Mouse (Mus musculus) spleen, adult 2 months (tissue): Measurements from ENCODE around the gene Cox6a2.

Experiments used
- CTCF ChIP-seq: fragments of 200-500 bp; IDR thresholded peaks from 2 replicates; pipeline ENCODE4 v1.5.1; 2011; ENCODE audit warnings: mild to moderate bottlenecking, inconsistent platforms; ENCODE audit not compliant: insufficient read depth, insufficient read length, insufficient replicate concordance; ENCODE audit errors: extremely low read depth
- POLR2A ChIP-seq: fragments of 200-500 bp; IDR thresholded peaks from 2 replicates; pipeline ENCODE4 v1.6.1; 2011; ENCODE audit warnings: low read depth, low read length, inconsistent platforms

- TF ChIP-seq POLR2A (no peak), CTCF (no peak)
Measured at GRCm38 (mm10) chr7:128255757-128256156, 49.6 kb upstream of the Cox6a2 start.
